Mouse (Mus musculus) E14TG2a.4 (cell line): ENCODE data around the gene Csnk1e.

Experiments used
- CTCF ChIP-seq: conservative IDR thresholded peaks from 2 replicates; pipeline ENCODE4 v1.5.1; 2014; ENCODE audit warnings: low read length
- NANOG ChIP-seq: IDR thresholded peaks from 2 replicates; pipeline ENCODE4 v1.6.1; 2014; ENCODE audit warnings: borderline replicate concordance, low read length, mixed read lengths
- POU5F1 ChIP-seq: IDR thresholded peaks from 2 replicates; pipeline ENCODE4 v1.6.1; 2014; ENCODE audit warnings: low read length, borderline replicate concordance

DNA sequence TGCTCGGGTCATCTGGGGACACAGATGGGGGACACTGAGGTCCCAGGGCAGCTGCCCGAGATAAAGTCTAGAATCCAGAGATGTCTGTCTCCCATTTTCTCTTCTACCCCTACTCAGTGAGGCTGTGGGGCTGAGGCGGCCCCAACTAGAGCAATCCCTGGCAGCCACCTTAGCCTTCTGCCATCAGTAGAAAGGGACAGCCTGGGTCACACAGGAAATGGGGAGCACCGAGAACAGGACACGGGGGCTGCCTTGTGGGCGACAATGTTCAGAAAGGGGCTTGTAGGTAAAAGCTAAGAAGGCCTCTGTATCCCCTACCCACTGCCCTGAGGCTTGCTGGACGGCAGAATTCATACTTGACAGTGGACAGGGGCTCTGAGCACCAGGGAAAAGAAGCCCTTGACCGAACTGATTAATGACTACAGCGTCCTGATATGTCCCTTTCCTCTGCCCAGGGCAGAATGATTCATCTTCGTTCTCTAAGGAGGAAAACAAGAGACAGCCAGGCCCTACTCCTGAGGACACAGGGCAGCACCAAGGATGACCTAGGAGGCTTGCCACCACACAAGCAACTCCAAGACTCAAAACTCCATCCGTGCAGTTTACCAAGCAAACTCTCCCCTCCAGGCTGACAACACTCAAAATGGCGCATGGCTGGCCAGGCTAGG, 17.7 kb downstream of the Csnk1e start:
- TF ChIP-seq CTCF (no peak), NANOG (no peak), POU5F1 (no peak)
